Mouse (Mus musculus) erythroid progenitor cell, adult 5-6 weeks (primary cell): ENCODE results near the gene Mapk6. TPM values are rescaled to one million over a fixed set of nuclear protein-coding genes. Genes with fewer than 3 reads are reported as not detected.
"Not testable (repeated sequence)": the region's sequence is repeated elsewhere in the genome, so short reads cannot be mapped to it uniquely, and the experiment has no call there.

ENCODE experiments used
- ATAC-seq: replicated peaks from 2 replicates; pipeline ENCODE4 v1.8.0; 2016; ENCODE audit warnings: moderate number of reproducible peaks, mild to moderate bottlenecking, moderate TSS enrichment, inconsistent platforms; ENCODE audit not compliant: poor library complexity, low FRiP score, severe bottlenecking
- total RNA-seq, 2 experiments: library from RNA; stranded (forward) in 1 of 2; stranded (reverse) in 1 of 2; fragments of 150-400 nt in 1 of 2; fragments of 186-747, 209-891 nt in 1 of 2; gene quantifications; 2 replicates each; pipeline versions ENCODE4 v1.2.3 to v1.2.4; 2015 to 2017; ENCODE audit warnings: low replicate concordance in 2 of 2

Mapk6 gene
- total RNA-seq, 2 experiments from 2014 or later: 4.1 to 7.1 TPM

- no peak for ATAC-seq
Measured at GRCm38 (mm10) chr9:75385218-75385974, 24.4 kb downstream of the Mapk6 start.

- no peak for ATAC-seq
Measured at GRCm38 (mm10) chr9:75384337-75384962, 25.4 kb downstream of the Mapk6 start.

DNA sequence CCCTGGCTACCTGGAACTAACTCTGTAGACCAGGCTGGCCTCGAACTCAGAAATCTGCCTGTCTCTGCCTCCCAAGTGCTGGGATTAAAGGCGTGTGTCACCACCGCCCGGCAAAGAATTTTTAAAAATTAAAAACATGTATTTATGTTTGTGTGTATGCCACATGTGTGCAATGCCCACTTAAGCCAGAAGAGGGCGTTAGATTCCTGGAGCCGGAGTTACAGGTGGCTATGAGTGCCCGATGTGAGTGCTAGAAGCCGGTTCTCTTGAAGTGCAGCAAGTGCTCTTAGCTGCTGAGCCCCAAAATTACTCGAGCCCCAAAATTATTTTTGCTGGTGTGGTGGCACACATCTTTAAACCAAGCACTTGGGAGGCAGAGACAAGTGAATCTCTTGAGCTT is 26.0 kb downstream of the Mapk6 start:
- ATAC-seq: no peak

DNA sequence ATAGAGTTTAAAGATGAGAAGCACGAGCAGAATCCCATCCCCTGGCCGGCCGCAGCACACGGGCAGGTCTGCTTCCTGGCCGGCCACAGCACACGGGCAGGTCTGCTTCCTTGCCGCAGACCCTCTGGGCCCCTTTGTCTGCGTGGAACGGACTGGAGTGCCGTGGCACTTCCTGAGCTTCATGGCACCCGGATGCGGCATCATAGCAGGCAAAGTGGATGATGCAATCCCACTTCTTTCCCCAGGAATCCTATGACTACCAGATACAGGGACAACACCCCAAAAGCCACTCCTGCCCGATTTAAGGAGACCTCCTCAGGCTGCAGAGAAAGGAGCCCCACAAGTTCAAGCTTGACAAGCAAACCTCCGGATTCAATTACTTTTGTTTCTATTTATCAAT is 27.0 kb downstream of the Mapk6 start:
- ATAC-seq: no peak

- no peak for ATAC-seq
Measured at GRCm38 (mm10) chr9:75378774-75379173, 31.0 kb downstream of the Mapk6 start.

GRCm38 (mm10) chr9:75376428-75376827 is 33.4 kb downstream of the Mapk6 start:
- ATAC-seq: no peak

GRCm38 (mm10) chr9:75375606-75376005 is 34.2 kb downstream of the Mapk6 start:
- no peak for ATAC-seq

DNA sequence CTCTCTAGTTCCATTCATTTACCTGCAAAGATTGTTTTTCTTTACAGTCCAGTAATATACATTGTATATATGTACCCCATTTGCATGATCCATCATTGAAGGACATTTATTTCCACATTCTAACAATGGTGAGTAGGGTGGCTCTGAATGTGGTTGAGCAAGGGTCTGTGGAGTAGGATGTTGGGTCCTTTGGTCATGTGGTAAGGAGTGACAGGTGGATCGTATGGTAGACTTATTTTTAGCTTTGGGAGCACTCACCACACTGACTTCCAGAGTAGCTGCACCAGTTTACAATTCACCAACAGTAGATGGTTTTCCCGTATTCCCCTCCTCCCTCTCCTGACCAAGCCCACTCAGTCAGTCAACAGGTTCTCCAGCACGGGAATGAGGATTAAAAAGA is 41.0 kb downstream of the Mapk6 start:
- no peak for ATAC-seq

DNA sequence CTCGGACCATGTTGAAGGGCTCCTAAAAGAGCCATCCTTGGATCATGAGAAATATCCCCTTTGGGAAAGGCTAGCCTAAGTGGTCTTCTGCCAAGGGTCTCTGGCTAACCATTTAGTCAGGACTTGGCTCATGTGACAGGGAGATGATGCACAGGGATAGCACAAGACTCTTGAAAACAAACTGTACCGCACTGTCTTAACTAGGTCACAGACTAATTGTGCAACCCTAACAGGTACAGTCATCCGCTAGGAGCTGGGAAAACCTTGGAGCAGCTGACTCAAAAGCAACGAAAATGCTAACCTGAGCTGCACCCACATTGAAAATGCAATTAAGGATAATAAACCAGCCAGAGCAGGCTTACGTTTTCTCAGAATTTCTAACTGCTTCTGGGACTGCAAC is 43.6 kb downstream of the Mapk6 start:
- no peak for ATAC-seq

DNA sequence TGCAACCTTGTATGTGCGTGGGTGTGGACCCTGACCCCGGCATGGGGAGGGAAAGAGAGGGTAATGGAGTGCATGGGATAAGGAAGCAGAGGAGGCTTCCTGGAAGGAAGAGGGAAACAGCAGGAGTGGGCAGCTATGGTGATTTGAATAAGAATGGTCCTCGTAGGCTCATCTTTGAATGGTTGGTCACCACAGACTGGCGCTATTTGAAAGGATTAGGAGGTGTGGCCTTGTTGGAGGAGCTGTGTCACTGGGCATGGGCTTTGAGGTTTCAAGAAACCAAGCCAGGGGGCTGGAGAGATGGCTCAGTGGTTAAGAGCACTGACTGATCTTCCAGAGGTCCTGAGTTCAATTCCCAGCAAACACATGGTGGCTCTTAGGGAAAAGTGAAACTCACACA is 44.6 kb downstream of the Mapk6 start:
- ATAC-seq: no peak

DNA sequence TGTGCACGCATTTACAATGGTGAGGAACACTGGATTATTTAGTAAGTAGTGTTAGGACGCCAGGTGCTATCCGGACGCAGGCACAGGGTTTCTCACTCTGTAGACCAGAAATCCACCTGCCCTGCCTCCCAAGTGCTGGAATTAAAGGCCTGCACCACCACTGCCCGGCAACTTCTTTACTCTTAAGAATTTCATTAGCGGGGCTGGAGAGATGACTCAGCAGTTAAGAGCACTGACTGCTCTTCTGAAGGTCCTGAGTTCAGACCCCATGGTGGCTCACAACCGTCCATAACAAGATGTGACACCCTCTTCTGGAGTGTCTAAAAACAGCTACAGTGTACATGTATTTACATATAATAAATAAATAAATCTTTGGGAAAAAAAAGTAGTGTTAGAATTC is 46.1 kb downstream of the Mapk6 start:
- not testable (repeated sequence) for ATAC-seq

DNA sequence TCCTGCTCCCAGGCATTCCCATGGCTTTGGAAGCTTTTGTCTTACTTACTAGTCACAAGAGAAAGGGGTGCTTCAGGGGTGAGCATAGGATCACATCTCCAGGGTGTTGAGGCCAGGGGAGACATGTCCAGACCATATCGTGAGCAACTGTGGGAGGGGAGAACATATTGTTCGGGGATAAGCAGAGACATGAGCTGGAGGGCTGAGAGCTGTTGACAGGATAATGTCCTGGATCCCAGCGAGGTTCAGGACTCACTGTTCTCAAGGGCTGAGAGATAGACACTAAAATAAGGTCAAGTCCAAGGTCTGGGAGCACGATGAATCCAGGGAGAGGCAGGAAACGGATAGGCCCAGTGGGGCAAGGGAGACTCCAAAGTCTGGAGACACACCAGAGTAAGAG is 46.8 kb downstream of the Mapk6 start:
- ATAC-seq: no peak

DNA sequence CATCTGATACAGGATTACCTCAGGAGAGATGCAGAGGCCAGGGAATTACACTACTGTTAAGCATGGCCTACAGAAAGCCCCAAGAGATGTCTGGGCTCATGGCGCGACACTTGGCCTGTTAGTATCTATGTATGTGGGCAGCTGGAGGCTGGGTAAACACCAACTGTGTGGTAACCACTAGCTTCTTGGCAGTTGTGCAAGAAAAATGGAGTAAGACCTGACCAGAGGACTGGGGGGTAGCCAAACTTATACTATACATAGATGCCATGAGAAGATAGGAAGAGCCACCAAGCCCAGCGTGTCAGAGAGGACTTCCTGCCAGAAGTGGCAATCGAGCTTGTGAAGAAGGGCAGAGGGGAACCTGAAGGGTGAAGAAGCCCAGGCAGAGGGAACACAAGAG is 47.6 kb downstream of the Mapk6 start:
- ATAC-seq: no peak

GRCm38 (mm10) chr9:75361699-75362098 is 48.1 kb downstream of the Mapk6 start:
- ATAC-seq: peak; percentile 79

- no peak for ATAC-seq
Measured at GRCm38 (mm10) chr9:75357087-75357654, 52.6 kb downstream of the Mapk6 start.

DNA sequence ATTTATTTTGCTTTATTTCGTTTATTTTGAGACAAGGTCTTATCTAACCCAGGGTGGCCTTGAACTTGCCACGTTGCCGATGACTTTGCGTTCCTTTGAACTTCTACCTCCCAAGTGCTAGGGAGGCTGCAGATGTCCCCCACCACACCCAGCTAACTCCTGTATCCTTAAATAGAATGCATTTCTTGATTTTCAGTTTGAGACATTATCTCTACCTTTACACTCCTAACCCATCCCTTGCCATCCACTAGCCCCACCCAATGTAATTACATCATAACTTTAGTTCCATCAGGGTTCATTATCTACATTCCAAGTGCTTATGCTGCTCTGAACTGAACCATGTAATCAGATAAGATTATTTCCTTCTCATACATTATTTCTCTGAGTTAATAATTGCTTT is 54.0 kb downstream of the Mapk6 start:
- no peak for ATAC-seq

- no peak for ATAC-seq
Measured at GRCm38 (mm10) chr9:75353094-75353493, 56.7 kb downstream of the Mapk6 start.

GRCm38 (mm10) chr9:75348641-75349040 is 61.2 kb downstream of the Mapk6 start:
- ATAC-seq: no peak

- ATAC-seq: no peak
Measured at GRCm38 (mm10) chr9:75348066-75348465, 61.7 kb downstream of the Mapk6 start.

DNA sequence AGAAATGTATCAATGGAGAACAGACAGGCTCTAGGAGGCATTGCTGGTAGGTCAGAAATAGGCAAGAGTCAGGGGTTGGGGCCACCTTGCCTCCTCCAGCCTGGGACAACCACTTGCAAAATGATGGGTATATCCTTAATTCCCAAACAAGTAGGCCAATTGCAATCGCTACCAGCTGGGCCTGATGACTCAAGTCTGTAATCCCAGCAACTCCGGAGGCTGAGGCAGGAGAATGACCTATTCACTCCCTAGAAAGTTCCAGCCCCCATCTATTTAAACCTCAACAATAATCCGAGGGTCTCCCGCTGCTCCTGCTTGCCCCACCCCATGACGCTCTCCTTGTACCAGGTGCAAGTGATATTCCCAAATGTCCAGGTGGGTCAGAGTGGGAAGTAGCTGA is 62.3 kb downstream of the Mapk6 start, which contains the start of gene Bcl2l10:
Gene Bcl2l10, plus strand, starts transcription at position 301 of the 400 bp plus-strand sequence.
- ATAC-seq: no peak

DNA sequence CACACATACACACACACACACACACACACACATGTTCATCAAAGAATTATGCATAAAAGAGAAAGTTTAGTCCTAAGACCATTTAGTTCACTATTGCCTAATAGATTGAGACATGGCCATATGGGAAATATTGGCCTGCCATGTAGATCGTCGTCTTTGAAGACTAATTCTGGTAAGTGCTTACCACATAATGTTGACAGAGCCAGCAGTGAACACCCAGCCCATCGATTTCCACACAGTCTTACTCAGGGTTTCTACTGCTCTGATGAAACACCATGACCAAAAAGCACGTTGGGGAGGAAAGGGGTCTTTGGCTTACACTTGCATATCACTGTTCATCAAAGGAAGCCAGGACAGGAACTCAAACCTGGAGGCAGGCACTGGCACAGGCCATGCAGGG is 67.4 kb downstream of the Mapk6 start:
- no peak for ATAC-seq
